Mouse (Mus musculus): ENCODE results near the gene Kcnj9. TPM values are rescaled to one million over a fixed set of nuclear protein-coding genes. Genes with fewer than 3 reads are reported as not detected.
A peak's percentile ranks its signal among the peaks of the same experiment; 100 is the strongest.

Gene Kcnj9
- polyA plus RNA-seq, 1 experiment from 2014 or later: 2.7 TPM

- Histone ChIP-seq H3K4me3 (ENCODE audit: low read depth, low read length) (no peak overlapping the region), H3K9me3 (ENCODE audit: control insufficient read depth, low read length) (no peaks in the 10 kb centered on the region), H3K36me3 (ENCODE audit: control insufficient read depth, insufficient read depth, low read length) (no peaks in the 10 kb centered on the region), H3K27me3 (ENCODE audit: control insufficient read depth, insufficient read depth, low read length) (no peaks in the 10 kb centered on the region), H3K27ac (ENCODE audit: low read depth, low read length) (no peak overlapping the region), H3K9ac (replicated peaks; ENCODE audit: low read depth, low read length) (no peak overlapping the region), H3K4me2 (ENCODE audit: low read depth, low read length) (no peak overlapping the region), H3K4me1 (ENCODE audit: control insufficient read depth, insufficient read depth, low read length) (peaks cover 10% of the 10 kb centered on the region)
- ATAC-seq (ENCODE audit: low read depth): no peak
- 76% methylated on average over 6 of the region's 6 CpGs for WGBS
Observed at GRCm38 (mm10) chr1:172352001-172352400, 22.9 kb upstream of the Kcnj9 start.

GRCm38 (mm10) chr1:172349916-172350812 lies 21.0 kb upstream of the Kcnj9 start:
- Histone ChIP-seq H3K36me3 (ENCODE audit: control insufficient read depth, insufficient read depth, low read length) (no peaks in the 10 kb centered on the region), H3K27ac (ENCODE audit: low read depth, low read length) (peak overlapping the region; percentile 52), H3K4me3 (ENCODE audit: low read depth, low read length) (no peak overlapping the region), H3K9ac (replicated peaks; ENCODE audit: low read depth, low read length) (no peak overlapping the region), H3K4me2 (ENCODE audit: low read depth, low read length) (peak overlapping the region; percentile 20; the same call in 1 of the 2 replicates), H3K9me3 (ENCODE audit: control insufficient read depth, low read length) (no peaks in the 10 kb centered on the region), H3K4me1 (ENCODE audit: control insufficient read depth, insufficient read depth, low read length) (peaks cover 7% of the 10 kb centered on the region), H3K27me3 (ENCODE audit: control insufficient read depth, insufficient read depth, low read length) (no peaks in the 10 kb centered on the region)
- 4% methylated on average over 19 of the region's 19 CpGs for WGBS
- ATAC-seq (ENCODE audit: low read depth): peak; percentile 96

GRCm38 (mm10) chr1:172349504-172349903 lies 20.4 kb upstream of the Kcnj9 start:
- Histone ChIP-seq H3K4me3 (ENCODE audit: low read depth, low read length) (no peak overlapping the region), H3K27ac (ENCODE audit: low read depth, low read length) (peak overlapping the region; percentile 52), H3K9ac (replicated peaks; ENCODE audit: low read depth, low read length) (no peak overlapping the region), H3K4me2 (ENCODE audit: low read depth, low read length) (no peak overlapping the region), H3K27me3 (ENCODE audit: control insufficient read depth, insufficient read depth, low read length) (no peaks in the 10 kb centered on the region), H3K9me3 (ENCODE audit: control insufficient read depth, low read length) (no peaks in the 10 kb centered on the region), H3K36me3 (ENCODE audit: control insufficient read depth, insufficient read depth, low read length) (no peaks in the 10 kb centered on the region), H3K4me1 (ENCODE audit: control insufficient read depth, insufficient read depth, low read length) (peaks cover 5% of the 10 kb centered on the region)
- WGBS: 42% methylated on average over 5 of the region's 5 CpGs
- peak; percentile 7; the same call in 1 of the 2 replicates for ATAC-seq (ENCODE audit: low read depth)

- Histone ChIP-seq H3K27me3 (ENCODE audit: control insufficient read depth, insufficient read depth, low read length) (no peaks in the 10 kb centered on the region), H3K9ac (replicated peaks; ENCODE audit: low read depth, low read length) (no peak overlapping the region), H3K36me3 (ENCODE audit: control insufficient read depth, insufficient read depth, low read length) (no peaks in the 10 kb centered on the region), H3K4me2 (ENCODE audit: low read depth, low read length) (no peak overlapping the region), H3K4me3 (ENCODE audit: low read depth, low read length) (no peak overlapping the region), H3K4me1 (ENCODE audit: control insufficient read depth, insufficient read depth, low read length) (peaks cover 5% of the 10 kb centered on the region), H3K27ac (ENCODE audit: low read depth, low read length) (no peak overlapping the region), H3K9me3 (ENCODE audit: control insufficient read depth, low read length) (no peaks in the 10 kb centered on the region)
- WGBS: 83% methylated on average over 12 of the region's 12 CpGs
- no peak for ATAC-seq (ENCODE audit: low read depth)
Observed at GRCm38 (mm10) chr1:172347382-172347781, 18.3 kb upstream of the Kcnj9 start.

- Histone ChIP-seq H3K4me3 (ENCODE audit: low read depth, low read length) (no peak overlapping the region), H3K9ac (replicated peaks; ENCODE audit: low read depth, low read length) (no peak overlapping the region), H3K4me1 (ENCODE audit: control insufficient read depth, insufficient read depth, low read length) (peaks cover 5% of the 10 kb centered on the region), H3K27me3 (ENCODE audit: control insufficient read depth, insufficient read depth, low read length) (no peaks in the 10 kb centered on the region), H3K27ac (ENCODE audit: low read depth, low read length) (no peak overlapping the region), H3K36me3 (ENCODE audit: control insufficient read depth, insufficient read depth, low read length) (no peaks in the 10 kb centered on the region), H3K9me3 (ENCODE audit: control insufficient read depth, low read length) (no peaks in the 10 kb centered on the region), H3K4me2 (ENCODE audit: low read depth, low read length) (no peak overlapping the region)
- 83% methylated on average over 10 of the region's 10 CpGs for WGBS
- ATAC-seq (ENCODE audit: low read depth): no peak
Observed at GRCm38 (mm10) chr1:172346707-172347106, 17.6 kb upstream of the Kcnj9 start.

- no peak for ATAC-seq (ENCODE audit: low read depth)
- H3K4me2 ChIP-seq (ENCODE audit: low read depth, low read length): no peak overlapping the region
- no peak overlapping the region for H3K4me3 ChIP-seq (ENCODE audit: low read depth, low read length)
- no peaks in the 10 kb centered on the region for H3K27me3 ChIP-seq (ENCODE audit: control insufficient read depth, insufficient read depth, low read length)
- 89% methylated on average over 7 of the region's 7 CpGs for WGBS
- no peak overlapping the region for H3K27ac ChIP-seq (ENCODE audit: low read depth, low read length)
- no peaks in the 10 kb centered on the region for H3K36me3 ChIP-seq (ENCODE audit: control insufficient read depth, insufficient read depth, low read length)
- no peak overlapping the region for H3K9ac ChIP-seq (replicated peaks; ENCODE audit: low read depth, low read length)
- no peaks in the 10 kb centered on the region for H3K9me3 ChIP-seq (ENCODE audit: control insufficient read depth, low read length)
- H3K4me1 ChIP-seq (ENCODE audit: control insufficient read depth, insufficient read depth, low read length): peaks cover 3% of the 10 kb centered on the region; the same call in 1 of the 2 replicates
Observed at GRCm38 (mm10) chr1:172344820-172345219, 15.7 kb upstream of the Kcnj9 start.

- Histone ChIP-seq H3K4me3 (ENCODE audit: low read depth, low read length) (no peak overlapping the region), H3K4me2 (ENCODE audit: low read depth, low read length) (no peak overlapping the region; the same call in 1 of the 2 replicates), H3K36me3 (ENCODE audit: control insufficient read depth, insufficient read depth, low read length) (no peaks in the 10 kb centered on the region), H3K9ac (replicated peaks; ENCODE audit: low read depth, low read length) (no peak overlapping the region), H3K27me3 (ENCODE audit: control insufficient read depth, insufficient read depth, low read length) (no peaks in the 10 kb centered on the region), H3K27ac (ENCODE audit: low read depth, low read length) (no peak overlapping the region), H3K4me1 (ENCODE audit: control insufficient read depth, insufficient read depth, low read length) (peaks cover 3% of the 10 kb centered on the region; the same call in 1 of the 2 replicates), H3K9me3 (ENCODE audit: control insufficient read depth, low read length) (no peaks in the 10 kb centered on the region)
- 50% methylated on average over 3 of the region's 3 CpGs for WGBS
- no peak for ATAC-seq (ENCODE audit: low read depth)
Observed at GRCm38 (mm10) chr1:172343914-172344313, 14.8 kb upstream of the Kcnj9 start.

GRCm38 (mm10) chr1:172342729-172343128 lies 13.6 kb upstream of the Kcnj9 start:
- Histone ChIP-seq H3K4me3 (ENCODE audit: low read depth, low read length) (peak overlapping the region; percentile 32), H3K4me1 (ENCODE audit: control insufficient read depth, insufficient read depth, low read length) (peaks cover 3% of the 10 kb centered on the region; the same call in 1 of the 2 replicates), H3K27ac (ENCODE audit: low read depth, low read length) (no peak overlapping the region; the same call in 1 of the 2 replicates), H3K27me3 (ENCODE audit: control insufficient read depth, insufficient read depth, low read length) (no peaks in the 10 kb centered on the region), H3K9ac (replicated peaks; ENCODE audit: low read depth, low read length) (no peak overlapping the region), H3K4me2 (ENCODE audit: low read depth, low read length) (peak overlapping the region; percentile 53; the same call in 1 of the 2 replicates), H3K36me3 (ENCODE audit: control insufficient read depth, insufficient read depth, low read length) (no peaks in the 10 kb centered on the region), H3K9me3 (ENCODE audit: control insufficient read depth, low read length) (no peaks in the 10 kb centered on the region)
- WGBS: 89% methylated on average over 3 of the region's 3 CpGs
- peak; percentile 71 for ATAC-seq (ENCODE audit: low read depth)

- Histone ChIP-seq H3K9me3 (ENCODE audit: control insufficient read depth, low read length) (no peaks in the 10 kb centered on the region), H3K27ac (ENCODE audit: low read depth, low read length) (peak overlapping the region; percentile 35), H3K27me3 (ENCODE audit: control insufficient read depth, insufficient read depth, low read length) (no peaks in the 10 kb centered on the region), H3K4me1 (ENCODE audit: control insufficient read depth, insufficient read depth, low read length) (peaks cover 3% of the 10 kb centered on the region; the same call in 1 of the 2 replicates), H3K36me3 (ENCODE audit: control insufficient read depth, insufficient read depth, low read length) (no peaks in the 10 kb centered on the region), H3K4me2 (ENCODE audit: low read depth, low read length) (peak overlapping the region; percentile 53), H3K9ac (replicated peaks; ENCODE audit: low read depth, low read length) (peak overlapping the region; percentile 41), H3K4me3 (ENCODE audit: low read depth, low read length) (peak overlapping the region; percentile 32)
- no peak; the same call in 1 of the 2 replicates for ATAC-seq (ENCODE audit: low read depth)
- 12% methylated on average over 10 of the region's 10 CpGs for WGBS
Observed at GRCm38 (mm10) chr1:172341386-172341785, 12.3 kb upstream of the Kcnj9 start.

Measured in neural tube, embryonic 14.5 days (tissue).